Mouse (Mus musculus) heart, postnatal 0 days (tissue): ENCODE measurements around the gene C5ar1.

Experiments
- CTCF ChIP-seq: IDR thresholded peaks from 2 replicates; pipeline ENCODE4 v1.5.1; 2016; ENCODE audit warnings: antibody characterized with exemption, control low read depth, low read depth
- EP300 ChIP-seq: IDR thresholded peaks from 2 replicates; pipeline ENCODE4 v1.6.1; 2016; ENCODE audit warnings: antibody characterized with exemption, low read depth

- TF ChIP-seq EP300 (no peak), CTCF (no peak)
These were observed 60.8 kb downstream of the C5ar1 start for GRCm38 (mm10) chr7:16198540-16198939.
